Mouse (Mus musculus): ENCODE data around the gene Spag5.

DNA sequence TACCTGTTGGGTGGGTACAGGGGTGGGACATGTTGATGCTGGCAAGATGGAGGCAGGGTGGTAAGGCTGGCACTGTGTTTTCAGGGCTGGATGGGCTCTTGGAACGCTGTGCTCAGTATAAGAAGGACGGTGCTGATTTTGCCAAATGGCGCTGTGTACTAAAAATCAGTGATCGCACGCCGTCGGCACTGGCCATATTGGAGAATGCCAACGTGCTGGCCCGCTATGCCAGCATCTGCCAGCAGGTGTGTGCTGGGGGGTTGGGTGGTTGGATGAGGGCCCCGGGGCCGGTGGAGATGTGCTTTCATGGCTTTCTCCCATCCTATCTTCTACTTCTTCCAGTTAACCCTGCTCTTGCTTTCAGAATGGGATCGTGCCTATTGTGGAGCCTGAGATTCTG is 23.6 kb downstream of the Spag5 start:
- TF ChIP-seq CTCF (IDR thresholded peaks at IDR 0.05; ENCODE audit: extremely low read depth, insufficient read length, insufficient replicate concordance, low read depth, low read length) (no peak), POLR2A (IDR thresholded peaks at IDR 0.05; ENCODE audit: low read depth, low read length) (no peak)

Data from small intestine, adult 2 months (tissue).